Mouse (Mus musculus): ENCODE results near the gene Arsj.

The Arsj gene

DNA sequence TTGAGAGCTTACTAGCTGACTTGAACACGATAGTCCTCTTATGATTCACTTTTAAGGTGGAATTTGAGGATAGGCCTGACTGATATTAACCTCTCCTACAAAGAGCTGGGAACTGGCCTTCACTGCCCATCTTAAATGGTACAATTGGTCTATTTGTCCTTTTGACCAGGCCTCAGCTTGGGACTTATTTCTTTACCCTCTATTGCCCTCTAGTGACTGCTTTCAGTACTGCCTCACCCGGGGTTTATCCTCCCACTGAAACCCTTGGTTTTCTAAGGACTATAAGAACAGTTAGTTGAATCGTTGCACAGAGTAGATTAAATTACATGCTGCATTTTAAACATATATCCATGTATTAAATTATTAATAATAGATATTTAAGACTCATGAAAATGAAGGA is 39.4 kb downstream of the Arsj start:
- in situ Hi-C loops (cut with MboI, MseI) = no loop called here

DNA sequence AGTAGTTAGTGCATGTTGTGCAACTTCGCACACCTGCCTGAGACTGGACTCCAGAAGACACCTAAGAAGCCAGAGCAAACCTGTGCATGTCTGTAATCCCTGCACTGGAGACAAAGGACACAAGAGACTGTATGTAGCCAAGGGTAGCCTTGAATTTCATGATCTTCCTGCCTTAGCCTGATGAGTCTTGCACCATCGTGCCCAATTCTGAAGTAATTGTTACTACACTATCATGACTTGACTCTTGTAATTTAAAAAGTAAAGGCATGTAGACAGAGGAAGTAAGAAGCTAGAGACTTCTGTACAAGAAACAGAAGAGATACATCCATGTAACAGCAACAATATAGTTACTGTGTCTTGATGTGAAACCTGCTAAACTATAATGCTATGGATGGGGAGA is 40.7 kb downstream of the Arsj start:
- in situ Hi-C loops (cut with MboI, MseI) = no loop called here

DNA sequence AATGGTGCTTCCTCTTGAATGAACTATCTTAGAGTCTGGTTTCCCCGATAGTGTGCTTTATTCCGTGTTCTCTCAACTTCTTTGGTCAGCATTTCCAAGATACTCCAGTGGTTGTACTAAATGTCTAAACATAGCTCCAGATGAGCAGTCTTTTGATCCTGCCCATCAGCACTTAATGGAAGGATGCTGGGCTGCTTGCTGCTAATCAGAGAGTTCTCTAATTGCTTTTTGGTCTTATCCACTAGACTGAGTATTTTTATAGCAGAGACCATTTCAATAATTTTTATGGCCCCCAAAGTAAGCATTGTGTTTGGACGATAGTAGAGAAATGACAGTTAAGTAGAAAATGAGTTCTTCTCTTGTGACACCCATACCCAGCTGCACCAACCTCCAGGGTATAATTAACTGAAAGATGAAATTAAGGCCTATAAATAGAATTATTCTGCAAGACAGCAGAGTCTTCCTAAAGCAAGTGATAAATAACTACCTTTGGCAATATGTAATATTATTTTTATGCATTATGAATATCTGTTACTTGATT is 67.1 kb downstream of the Arsj start:
- in situ Hi-C loops (cut with MboI, MseI) = no loop called here

DNA sequence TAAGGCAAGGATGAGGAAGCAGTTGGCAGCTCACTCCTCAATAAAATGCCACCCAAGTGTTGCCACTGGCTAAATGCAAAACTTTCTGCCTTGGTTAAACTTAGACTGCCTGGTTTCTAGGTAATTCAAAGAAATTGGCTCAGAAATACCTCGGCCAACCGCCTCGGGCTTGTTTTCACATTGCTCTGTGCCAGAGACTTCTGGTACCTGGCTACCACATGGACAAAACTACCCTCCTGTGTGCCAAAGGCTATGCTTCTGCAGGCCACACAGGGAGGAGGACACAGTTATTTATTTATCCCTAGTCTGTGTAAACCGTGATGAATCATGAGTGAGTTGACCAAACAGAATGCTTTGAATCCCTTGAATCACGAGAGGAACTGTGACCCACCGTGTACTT is 75.8 kb downstream of the Arsj start:
- in situ Hi-C loops (cut with MboI, MseI) = no loop called here

DNA sequence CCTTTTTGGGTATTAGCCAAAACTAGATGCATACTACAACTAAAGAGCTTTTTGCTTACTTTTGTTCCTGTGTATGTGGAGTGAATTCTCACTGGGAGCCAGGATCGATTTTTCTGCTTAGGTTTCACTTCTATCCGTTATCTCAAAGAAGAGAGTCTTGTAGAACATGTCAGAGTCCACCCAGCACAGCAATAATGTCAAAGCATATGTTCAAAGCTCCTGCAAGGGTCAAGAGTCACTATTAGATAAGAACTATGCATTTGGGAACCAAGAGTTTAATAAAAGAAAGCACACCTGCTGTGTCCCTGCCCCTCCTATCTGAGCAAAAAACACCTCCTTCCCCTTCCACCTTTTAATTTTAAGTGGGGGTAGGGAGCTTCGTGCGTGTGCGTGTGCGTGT is 85.6 kb downstream of the Arsj start:
- in situ Hi-C loops (cut with MboI, MseI) = no loop called here

DNA sequence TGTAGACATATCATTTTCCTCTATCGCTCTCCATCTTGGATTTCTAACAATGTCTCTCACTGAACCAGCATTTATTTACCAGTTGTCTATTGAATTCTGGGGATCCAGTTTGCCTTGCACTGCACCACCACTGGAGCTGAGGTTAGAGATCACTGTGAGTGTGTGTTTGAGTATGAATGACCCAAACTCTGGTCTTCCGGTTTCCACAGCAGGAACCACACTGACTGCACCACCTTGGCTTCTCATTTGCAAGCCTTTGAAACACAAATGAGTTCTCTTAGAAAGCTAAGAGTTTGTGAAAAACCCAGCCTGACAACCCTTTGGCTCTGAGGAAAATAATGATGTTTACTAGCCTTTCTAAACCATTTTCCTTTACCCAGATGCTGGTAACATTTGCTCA is 86.0 kb downstream of the Arsj start:
- in situ Hi-C loops (cut with MboI, MseI) = no loop called here

DNA sequence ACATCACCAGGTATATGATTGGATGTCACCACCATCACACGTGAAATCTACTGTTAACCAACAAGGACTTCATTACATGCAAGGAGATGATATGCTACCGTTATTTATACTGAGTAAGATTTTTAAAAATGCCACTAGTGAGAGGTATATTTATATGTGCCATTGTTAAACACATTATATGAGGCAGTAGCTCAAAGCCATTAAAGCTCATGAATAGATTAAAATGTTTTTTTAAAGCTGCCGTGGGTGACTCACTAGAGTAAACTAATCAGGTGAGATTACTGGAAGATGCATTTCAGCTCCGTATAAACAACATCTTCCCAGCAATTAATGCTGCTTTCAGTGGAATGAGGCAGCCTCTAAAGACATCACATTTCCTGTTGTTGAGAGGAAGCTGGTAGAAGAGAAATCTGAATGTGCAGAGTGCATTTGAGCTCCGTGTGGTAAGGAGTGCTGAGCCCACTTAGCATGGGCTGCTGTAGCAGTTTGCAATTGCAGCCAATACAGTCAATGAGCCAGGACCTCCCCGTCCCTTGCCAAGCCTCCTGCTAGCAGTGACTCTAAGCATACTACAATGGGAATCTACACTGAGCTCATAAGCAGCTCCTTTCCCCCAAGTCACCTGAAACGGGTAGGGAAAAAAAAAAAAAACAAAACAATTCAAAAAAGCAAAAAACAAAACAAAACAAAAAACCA is 92.5 kb downstream of the Arsj start:
- in situ Hi-C loops (cut with MboI, MseI) = no loop called here

DNA sequence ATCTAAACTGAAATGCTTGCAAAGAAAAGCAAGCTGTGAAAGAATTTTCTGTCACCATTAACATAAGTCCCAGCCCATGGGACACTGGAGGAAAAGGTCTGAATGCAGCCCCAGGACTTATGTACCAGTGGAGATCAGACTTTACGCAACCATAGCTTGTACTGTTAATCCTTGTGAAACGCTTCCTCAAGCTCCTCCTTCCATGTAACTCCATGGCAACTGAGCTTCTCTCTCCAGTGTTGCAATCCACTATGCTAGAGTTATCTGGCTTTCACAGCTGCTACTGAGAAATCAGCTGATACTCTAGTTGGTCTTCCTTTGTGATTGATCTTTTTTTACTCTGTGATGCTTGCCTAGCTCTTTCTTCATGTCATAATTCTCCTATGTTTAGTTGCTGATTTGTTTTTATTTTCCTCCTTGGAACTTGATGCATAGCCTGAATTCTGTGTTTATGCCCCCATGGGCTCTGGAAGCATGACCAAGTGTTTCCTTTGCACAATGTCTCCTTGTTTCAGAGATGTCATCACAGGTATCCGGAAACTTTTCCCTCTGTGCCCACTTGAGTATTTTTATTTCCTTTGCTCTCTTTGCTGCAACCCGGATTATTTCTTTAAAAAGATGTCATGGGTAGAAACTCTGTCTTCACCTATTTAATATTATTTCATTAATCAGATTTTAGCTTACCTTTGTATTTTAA is 99.8 kb downstream of the Arsj start:
- in situ Hi-C loops (cut with MboI, MseI) = no loop called here

DNA sequence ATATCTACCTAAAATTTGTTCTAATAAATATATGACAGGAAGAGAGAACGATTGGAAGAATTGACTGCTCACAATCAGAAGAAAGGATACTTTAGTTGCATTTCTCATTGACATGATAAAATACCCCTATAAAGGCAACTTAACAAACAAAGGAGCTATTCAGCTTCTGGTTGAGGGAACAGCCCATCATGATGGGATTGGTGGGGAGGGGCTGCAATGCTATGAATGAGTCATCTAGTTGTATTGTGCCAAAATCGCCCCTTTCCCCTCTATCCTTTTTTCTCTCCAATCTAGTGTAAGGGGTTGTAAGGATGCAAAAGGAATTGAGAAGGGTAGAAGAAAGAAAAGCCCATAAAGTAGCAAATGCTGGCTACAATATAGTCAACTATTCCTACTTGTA is 100.8 kb downstream of the Arsj start:
- in situ Hi-C loops (cut with MboI, MseI) = no loop called here

Data from T-helper 2 cell (primary cell).